Mouse (Mus musculus) embryonic facial prominence, embryonic 11.5 days (tissue): ENCODE results near the gene Erc2. TPM values are rescaled to one million over a fixed set of nuclear protein-coding genes. Genes with fewer than 3 reads are reported as not detected.

Experiments
- ATAC-seq: fragments of 200-750 bp; cut with Nextera tagmentation; replicated peaks from 2 replicates; pipeline ENCODE4 v1.8.0; 2017; ENCODE audit warnings: low read depth; ENCODE audit not compliant: insufficient number of reproducible peaks, low FRiP score, low TSS enrichment
- DNase-seq: peaks from one replicate; pipeline ENCODE4 v3.0.0-alpha.2; 2015; ENCODE audit warnings: low spot score
- H3K27ac ChIP-seq: fragments of 300-500 bp; sonication (generic); replicated peaks from 2 replicates; pipeline ENCODE4 v1.5.1; 2014; ENCODE audit warnings: mild to moderate bottlenecking, low read depth, low read length, control low read depth
- H3K27me3 ChIP-seq: fragments of 300-500 bp; sonication (generic); 2 replicates; pipeline ENCODE4 v1.6.1; 2014; ENCODE audit warnings: mild to moderate bottlenecking, low read length, moderate library complexity, mixed read lengths; ENCODE audit not compliant: control insufficient read depth, insufficient read depth
- H3K36me3 ChIP-seq: fragments of 300-500 bp; sonication (generic); replicated peaks from 2 replicates; pipeline ENCODE4 v1.6.1; 2014; ENCODE audit warnings: low read depth, mild to moderate bottlenecking, low read length, moderate library complexity, mixed read lengths; ENCODE audit not compliant: control insufficient read depth, insufficient read depth
- H3K4me1 ChIP-seq: fragments of 300-500 bp; sonication (generic); 2 replicates; pipeline ENCODE4 v1.6.1; 2014; ENCODE audit warnings: low read length, mixed read lengths; ENCODE audit not compliant: control insufficient read depth, insufficient read depth
- H3K4me2 ChIP-seq: fragments of 300-500 bp; sonication (generic); 2 replicates; pipeline ENCODE4 v1.6.1; 2014; ENCODE audit warnings: low read depth, mild to moderate bottlenecking, control low read depth, low read length, moderate library complexity
- H3K4me3 ChIP-seq: fragments of 300-500 bp; sonication (generic); 2 replicates; pipeline ENCODE4 v1.5.1; 2014; ENCODE audit warnings: low read depth, low read length, control low read depth
- H3K9ac ChIP-seq: fragments of 300-500 bp; sonication (generic); replicated peaks from 2 replicates; pipeline ENCODE4 v1.6.1; 2014; ENCODE audit warnings: mild to moderate bottlenecking, control low read depth, low read length
- H3K9me3 ChIP-seq: fragments of 300-500 bp; sonication (generic); replicated peaks from 2 replicates; pipeline ENCODE4 v1.6.1; 2016; ENCODE audit warnings: mild to moderate bottlenecking, low read length, inconsistent platforms, mixed read lengths; ENCODE audit not compliant: control insufficient read depth
- WGBS: fragments of 180-500 bp; shearing (Covaris S2); extraction: QIAGEN DNeasy Blood & Tissue Kit; methylation state at CpG from one replicate; pipeline ENCODE4 v1.1.7; 2014; 5-methylcytosine and 5-hydroxymethylcytosine counted together
- polyA plus RNA-seq: library from polyadenylated mRNA; unstranded; fragments of >200 nt; fragmentation: Nextera tagmentation; extraction: Ambion mirVana; gene quantifications from 2 replicates; pipeline ENCODE4 v1.2.1, GENCODE M21; 2014

Gene Erc2
- polyA plus RNA-seq, 1 experiment from 2014 or later: 5.2 TPM

DNA sequence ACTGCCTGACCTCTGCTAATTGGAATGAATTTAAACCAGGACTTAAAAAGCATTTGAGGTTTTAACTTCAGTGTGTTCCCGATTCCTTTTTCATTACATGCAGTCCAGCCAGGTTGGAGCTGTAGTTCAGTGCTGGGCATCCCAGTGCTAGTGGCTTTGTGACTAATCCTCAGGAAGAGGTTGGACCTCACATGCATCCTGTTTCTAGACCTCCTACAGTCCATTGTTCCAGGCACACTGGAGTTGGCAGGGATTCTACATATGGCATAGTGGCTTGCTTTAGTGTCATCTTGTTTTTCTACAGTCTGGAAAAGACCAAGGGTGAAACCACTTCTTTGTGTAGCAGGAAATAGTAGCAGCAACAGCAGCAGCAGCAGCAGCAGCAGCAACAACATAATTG, 159.0 kb downstream of the Erc2 start:
- H3K4me3 ChIP-seq: no peak overlapping the region
- no peaks in the 10 kb centered on the region for H3K4me1 ChIP-seq
- 62% methylated on average over 1 of the region's 1 CpGs for WGBS
- H3K36me3 ChIP-seq: no peaks in the 10 kb centered on the region
- no peak overlapping the region for H3K27ac ChIP-seq
- H3K9me3 ChIP-seq: no peaks in the 10 kb centered on the region
- H3K9ac ChIP-seq: no peak overlapping the region
- H3K4me2 ChIP-seq: no peak overlapping the region
- H3K27me3 ChIP-seq: no peaks in the 10 kb centered on the region
- no peak for DNase-seq
- no peak for ATAC-seq

DNA sequence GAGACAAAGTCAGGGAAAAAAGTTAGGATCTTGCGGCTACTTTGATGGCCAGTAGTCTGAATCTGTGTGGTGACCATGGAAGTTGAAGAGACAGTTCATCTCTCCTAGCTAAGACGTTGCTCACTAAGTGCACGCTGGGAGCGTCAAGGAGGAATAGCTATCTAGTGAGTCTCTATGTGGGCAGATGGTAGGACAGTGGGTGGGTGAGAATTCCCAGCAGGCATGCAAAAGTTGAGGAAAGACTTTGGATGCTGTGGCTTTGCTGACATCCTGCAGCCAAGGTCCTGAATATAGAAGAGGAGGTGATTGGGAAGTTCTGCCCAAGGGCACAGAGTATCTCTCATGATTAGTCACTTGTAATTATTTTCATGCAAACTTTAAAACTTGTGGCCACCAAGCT, 162.6 kb downstream of the Erc2 start:
- Histone ChIP-seq H3K4me2 (no peak overlapping the region), H3K27ac (no peak overlapping the region), H3K27me3 (no peaks in the 10 kb centered on the region), H3K9me3 (no peaks in the 10 kb centered on the region), H3K36me3 (no peaks in the 10 kb centered on the region), H3K4me3 (no peak overlapping the region), H3K9ac (no peak overlapping the region), H3K4me1 (no peaks in the 10 kb centered on the region)
- no peak for DNase-seq
- 92% methylated on average over 4 of the region's 4 CpGs for WGBS
- no peak for ATAC-seq

DNA sequence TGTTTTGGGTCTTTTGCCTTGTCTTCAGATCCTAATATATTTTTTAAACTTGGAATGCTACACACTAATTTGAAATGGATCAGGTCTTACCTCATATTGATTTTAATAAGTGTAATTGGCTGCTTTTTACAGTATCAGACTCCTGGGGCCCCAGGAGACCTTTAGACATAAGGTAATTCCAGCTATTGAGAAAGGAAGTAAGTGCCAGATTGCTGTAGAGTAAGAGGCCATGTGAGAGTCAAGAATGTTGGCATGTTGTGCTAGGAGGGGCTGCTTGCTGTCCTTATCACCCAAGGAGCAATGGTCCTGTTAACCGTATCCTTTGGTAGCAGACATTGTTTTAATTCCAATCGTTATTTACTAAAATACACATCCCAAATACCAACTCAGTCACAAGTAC, 163.3 kb downstream of the Erc2 start:
- Histone ChIP-seq H3K4me1 (no peaks in the 10 kb centered on the region), H3K27ac (no peak overlapping the region), H3K9me3 (no peaks in the 10 kb centered on the region), H3K27me3 (no peaks in the 10 kb centered on the region), H3K9ac (no peak overlapping the region), H3K36me3 (no peaks in the 10 kb centered on the region), H3K4me2 (no peak overlapping the region), H3K4me3 (no peak overlapping the region)
- DNase-seq (no peak), ATAC-seq (no peak)
- WGBS: 92% methylated on average over 2 of the region's 2 CpGs

DNA sequence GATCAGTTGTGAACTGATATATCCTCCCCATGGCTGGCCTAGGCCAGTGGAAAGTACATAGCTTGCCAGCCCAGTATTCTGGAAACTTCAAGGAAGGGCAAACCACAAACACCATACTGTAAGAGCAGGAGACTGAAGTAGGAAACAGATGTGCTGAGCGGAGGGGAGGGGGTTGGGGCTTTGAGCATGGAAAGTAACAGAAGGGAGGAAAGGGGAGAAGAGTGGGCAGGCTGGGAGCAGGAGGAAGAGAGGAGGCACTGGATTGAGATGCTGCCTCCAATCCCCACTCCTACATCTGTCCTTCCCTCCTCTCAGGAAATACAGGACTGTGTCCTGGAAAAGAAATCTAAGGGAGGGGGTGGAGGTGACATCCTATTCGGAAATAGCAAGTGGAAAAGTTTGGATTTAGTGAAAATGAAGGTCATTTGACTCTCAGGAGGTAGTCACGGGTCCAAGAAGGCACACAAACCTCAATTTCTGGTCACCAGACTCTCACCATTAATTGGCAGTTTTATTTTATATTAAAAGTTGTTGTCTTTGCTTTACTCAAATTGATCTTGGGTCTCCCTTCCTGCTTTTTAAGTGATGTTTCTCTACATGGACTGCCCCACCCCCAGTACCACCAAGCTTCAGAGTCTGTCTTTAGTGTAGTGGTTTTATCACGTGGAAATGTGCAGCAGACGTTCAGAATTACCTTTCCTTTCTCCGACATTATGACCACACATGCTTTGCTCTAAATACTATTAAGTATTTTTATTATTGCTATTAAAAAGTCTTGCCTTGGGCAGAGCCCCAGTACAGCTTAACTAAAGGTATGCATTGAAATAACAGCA, 167.1 kb downstream of the Erc2 start:
- Histone ChIP-seq H3K9me3 (no peaks in the 10 kb centered on the region), H3K4me2 (no peak overlapping the region), H3K27me3 (no peaks in the 10 kb centered on the region), H3K4me1 (no peaks in the 10 kb centered on the region), H3K27ac (no peak overlapping the region), H3K4me3 (no peak overlapping the region), H3K9ac (no peak overlapping the region), H3K36me3 (no peaks in the 10 kb centered on the region)
- ATAC-seq: no peak; the same call in 1 of the 2 replicates
- WGBS: 64% methylated on average over 6 of the region's 6 CpGs
- peak; percentile 53 for DNase-seq

DNA sequence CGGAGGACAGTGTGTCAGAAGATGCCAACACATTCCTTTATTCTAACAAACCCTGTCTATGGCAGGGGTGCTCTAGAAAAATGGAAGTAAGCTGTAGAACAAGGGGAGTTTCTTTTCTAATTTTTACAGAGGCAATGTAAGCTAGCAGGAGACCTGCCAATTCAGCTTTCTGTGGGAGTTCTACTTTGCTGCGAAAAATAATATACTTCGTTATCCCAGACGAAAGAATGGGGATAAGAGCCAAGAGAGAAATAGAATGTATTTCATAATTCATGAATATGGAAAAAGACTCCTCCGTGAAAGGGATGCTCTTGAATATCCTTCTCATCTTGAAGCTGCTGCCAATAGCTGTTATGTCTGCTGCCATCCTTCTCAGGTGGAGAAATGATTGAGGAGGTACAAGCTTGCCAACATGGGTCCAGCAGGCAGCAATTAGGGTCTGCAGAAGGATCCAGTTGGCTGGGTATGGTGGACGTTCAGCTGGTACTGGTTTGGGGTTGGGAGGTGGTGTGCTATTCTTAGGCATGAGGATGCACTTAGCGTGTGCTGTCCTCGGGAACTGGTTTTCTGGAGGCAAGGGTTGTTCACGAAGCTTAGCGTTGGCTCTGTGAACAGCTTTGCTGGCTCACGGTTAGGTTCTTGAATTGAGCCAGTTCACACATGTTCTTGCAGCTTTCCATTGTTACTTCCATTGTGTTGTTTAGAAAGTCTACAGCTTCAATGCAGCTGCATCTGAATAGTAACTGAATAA, 176.1 kb downstream of the Erc2 start:
- no peaks in the 10 kb centered on the region for H3K9me3 ChIP-seq
- no peaks in the 10 kb centered on the region for H3K27me3 ChIP-seq
- 87% methylated on average over 11 of the region's 11 CpGs for WGBS
- H3K27ac ChIP-seq: no peak overlapping the region
- H3K4me2 ChIP-seq: no peak overlapping the region
- no peak for DNase-seq
- H3K9ac ChIP-seq: no peak overlapping the region
- H3K4me1 ChIP-seq: no peaks in the 10 kb centered on the region
- ATAC-seq: no peak
- no peaks in the 10 kb centered on the region for H3K36me3 ChIP-seq
- H3K4me3 ChIP-seq: no peak overlapping the region

DNA sequence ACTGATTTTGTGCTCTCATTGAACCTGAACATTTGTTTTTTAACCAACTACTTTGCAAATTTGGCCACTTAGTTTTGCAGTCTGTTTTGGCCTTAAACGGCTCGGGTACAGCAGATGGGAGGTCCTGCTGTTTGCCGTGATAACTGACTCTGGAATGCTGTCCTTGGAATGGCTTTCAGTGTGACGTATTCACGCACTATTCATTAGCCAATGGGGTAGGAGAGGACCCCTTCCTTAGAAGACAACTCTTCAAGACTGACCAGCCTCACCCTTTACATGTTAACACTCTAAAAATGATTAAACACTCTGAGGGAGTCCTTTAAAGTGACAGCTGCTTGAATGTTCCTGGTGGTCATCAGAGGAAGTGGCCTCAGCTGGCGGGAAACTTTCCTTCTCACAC, 178.5 kb downstream of the Erc2 start:
- Histone ChIP-seq H3K4me3 (no peak overlapping the region), H3K9me3 (no peaks in the 10 kb centered on the region), H3K4me1 (no peaks in the 10 kb centered on the region), H3K27me3 (no peaks in the 10 kb centered on the region), H3K36me3 (no peaks in the 10 kb centered on the region), H3K9ac (no peak overlapping the region), H3K27ac (no peak overlapping the region), H3K4me2 (no peak overlapping the region)
- DNase-seq (no peak), ATAC-seq (no peak)
- 76% methylated on average over 6 of the region's 6 CpGs for WGBS

DNA sequence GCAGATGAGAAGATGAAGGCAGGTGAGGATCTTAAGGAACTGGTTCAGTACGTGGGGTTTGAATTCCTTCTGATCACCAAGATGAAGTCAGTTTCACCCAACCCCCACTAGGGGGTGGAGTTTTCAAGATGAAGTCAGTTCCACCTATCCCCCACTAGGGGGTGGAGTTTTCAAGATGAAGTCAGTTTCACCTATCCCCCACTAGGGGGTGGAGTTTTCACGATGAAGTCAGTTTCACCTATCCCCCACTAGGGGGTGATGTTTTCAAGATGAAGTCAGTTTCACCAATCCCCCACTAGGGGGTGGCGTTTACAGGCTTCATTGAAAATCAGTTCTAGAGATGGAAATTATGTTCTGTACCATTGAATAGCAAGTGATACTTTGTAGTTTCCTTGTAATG, 181.7 kb downstream of the Erc2 start:
- Histone ChIP-seq H3K4me1 (no peaks in the 10 kb centered on the region), H3K4me2 (no peak overlapping the region), H3K9ac (no peak overlapping the region), H3K36me3 (no peaks in the 10 kb centered on the region), H3K27me3 (no peaks in the 10 kb centered on the region), H3K9me3 (no peaks in the 10 kb centered on the region), H3K27ac (no peak overlapping the region), H3K4me3 (no peak overlapping the region)
- DNase-seq (peak; percentile 65), ATAC-seq (no peak)
- 91% methylated on average over 3 of the region's 3 CpGs for WGBS

DNA sequence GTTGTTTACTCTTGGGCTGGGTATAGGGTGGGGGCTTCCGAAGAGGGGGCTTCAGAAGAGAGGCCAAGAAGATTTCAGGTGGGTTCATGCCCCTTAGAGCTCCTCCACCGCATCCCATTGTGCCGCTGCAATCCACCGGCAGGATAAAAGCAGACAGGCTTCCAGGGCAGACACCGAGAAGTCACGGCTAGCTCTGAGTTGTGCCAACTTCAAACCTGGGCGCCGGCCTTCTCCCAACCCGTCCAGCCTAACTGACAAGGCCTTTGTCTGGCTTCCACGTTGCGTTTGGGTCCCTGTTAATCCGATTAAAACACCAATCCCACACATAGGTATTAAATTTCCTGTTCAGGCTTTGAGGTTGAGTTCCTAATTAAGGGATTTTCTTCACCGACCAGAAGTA, 182.8 kb downstream of the Erc2 start:
- no peak overlapping the region for H3K27ac ChIP-seq
- DNase-seq: peak; percentile 18
- no peaks in the 10 kb centered on the region for H3K4me1 ChIP-seq
- no peak overlapping the region for H3K4me2 ChIP-seq
- no peaks in the 10 kb centered on the region for H3K9me3 ChIP-seq
- 57% methylated on average over 13 of the region's 13 CpGs for WGBS
- no peak for ATAC-seq
- H3K36me3 ChIP-seq: no peaks in the 10 kb centered on the region
- H3K27me3 ChIP-seq: no peaks in the 10 kb centered on the region
- no peak overlapping the region for H3K9ac ChIP-seq
- H3K4me3 ChIP-seq: no peak overlapping the region
